Mouse (Mus musculus) lung, postnatal 25 days (tissue): ENCODE results near the gene Smco1.

Source experiments
- DNase-seq: peaks from one replicate; pipeline ENCODE4 v3.0.0; 2022; ENCODE audit warnings: low spot score

Gene Smco1

DNA sequence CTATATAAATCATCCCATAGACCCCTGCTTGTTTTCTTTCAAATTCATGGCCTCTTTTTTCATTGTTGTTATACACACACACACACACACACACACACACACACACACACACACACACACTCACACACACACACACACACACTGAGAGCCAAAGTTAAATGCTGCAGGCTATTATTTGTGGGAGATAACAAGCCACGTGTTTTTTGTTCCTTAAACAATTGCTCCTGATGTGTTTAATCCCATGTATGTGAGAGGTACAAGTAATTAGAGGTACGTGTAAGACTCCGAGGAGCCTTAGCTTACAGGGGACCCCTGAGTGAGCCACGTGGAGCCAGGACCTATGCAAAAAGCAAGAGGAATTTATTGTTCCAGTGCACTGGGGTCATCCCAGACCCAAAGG, 40.7 kb downstream of the Smco1 start:
- DNase-seq, result no peak

DNA sequence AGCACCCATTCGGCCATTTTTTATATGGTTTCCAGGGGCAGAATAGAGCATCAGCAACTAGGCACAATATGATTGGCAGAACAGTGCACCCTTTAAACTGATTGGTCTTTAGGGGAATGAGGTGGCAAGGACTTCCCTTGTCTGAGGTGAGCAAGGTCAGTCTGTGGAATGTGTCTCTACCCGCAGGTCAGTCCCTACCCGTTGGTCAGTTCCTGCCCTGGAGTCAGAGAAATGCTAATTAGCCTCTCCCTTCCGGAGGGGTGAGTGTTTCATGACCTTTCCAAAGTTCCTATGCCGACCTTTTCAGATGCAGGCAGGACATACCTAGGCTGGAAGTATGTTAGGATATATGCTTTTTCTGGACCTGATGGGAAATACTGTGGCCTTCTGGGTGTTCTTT, 41.1 kb downstream of the Smco1 start:
- DNase-seq, result no peak

DNA sequence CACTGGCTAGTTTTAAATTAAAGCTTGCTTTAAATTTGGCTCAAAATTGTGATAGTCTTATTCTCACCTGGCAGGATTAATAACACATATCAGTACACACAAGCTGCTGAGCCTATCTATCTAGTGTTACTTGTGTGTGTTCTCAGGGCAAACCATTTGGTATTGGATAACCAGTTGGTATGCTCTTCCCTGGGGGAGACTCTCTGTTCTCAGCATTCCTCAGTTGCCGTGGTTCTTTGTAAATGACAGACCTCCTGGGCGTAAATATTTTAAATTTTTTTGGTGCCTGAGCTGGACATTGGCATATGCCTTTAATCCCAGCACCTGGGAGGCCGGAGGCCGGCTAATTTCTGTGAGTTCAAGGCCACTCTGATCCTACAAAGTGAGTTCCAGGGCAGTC, 41.6 kb downstream of the Smco1 start:
- no peak for DNase-seq

DNA sequence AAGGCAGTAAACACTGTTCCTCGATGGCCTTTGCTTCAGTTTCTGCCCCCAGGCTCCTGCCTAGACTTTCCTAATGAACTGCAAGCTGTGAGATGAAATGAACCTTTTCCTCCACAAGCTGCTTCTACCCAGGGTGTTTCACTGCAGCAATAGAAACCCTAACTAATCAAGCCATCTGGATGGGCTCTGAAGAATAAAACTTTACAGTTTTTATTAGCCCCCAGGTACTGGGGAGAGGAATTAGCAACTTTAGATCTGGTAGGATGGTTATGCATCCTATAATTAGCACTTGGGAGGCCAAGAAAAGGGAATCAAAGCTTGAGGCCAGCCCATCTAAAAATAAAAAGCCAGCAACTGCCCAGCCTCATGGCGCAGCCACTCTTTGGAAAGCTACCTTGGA, 45.3 kb downstream of the Smco1 start:
- DNase-seq, result no peak

DNA sequence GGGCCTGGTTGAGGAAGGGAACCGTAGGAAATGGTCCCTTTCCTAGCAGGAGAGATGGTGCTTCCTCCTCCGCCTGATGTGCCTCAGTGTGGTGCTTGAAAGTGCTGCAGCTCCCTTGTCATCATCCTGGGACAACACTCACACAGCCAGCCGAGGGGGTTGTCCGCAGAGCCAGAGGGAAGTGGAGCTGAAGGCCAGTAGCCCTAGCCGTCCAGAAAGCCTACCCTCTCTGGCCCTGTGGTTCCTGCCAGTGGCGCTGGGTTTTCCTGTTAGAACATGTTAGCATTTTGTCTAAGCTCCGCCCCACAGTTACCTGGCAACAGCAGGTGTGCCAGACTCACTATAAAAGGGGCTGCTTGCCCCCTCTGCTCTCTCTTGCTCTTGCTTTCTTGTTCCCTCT, 52.7 kb downstream of the Smco1 start:
- DNase-seq, result no peak
